12 mouse cellular contexts compared by ENCODE assay signal in genomic region chr5:43149559-43149958, GRCm38 (mm10).
DNase-seq lines count a peak whose midpoint lies in the region; TF ChIP-seq lines count a peak whose summit lies in the region.
"Had no signal": no experiment of that assay in that cellular context is flagged by ENCODE, and none has a peak within 500 bp of the region (broad histone marks: within the 10 kb centered on the region; RNA-seq: fewer than 3 reads in every experiment).

No protein-coding gene starts in this region.

- H3K4me1 ChIP-seq in kidney, adult 2 months (ENCODE audit: control insufficient read depth, insufficient read depth, low read length) = peaks cover 7% of the 10 kb centered on the region; the same call in 1 of the 2 replicates
- peaks cover 4% of the 10 kb centered on the region for H3K4me1 ChIP-seq in cerebellum, adult 2 months (ENCODE audit: control insufficient read depth, insufficient read depth, low read length)

- DNase-seq in adrenal gland, adult (ENCODE audit: inconsistent age in 2 of 2, low spot score in 1 of 2) = peak; percentile 48 to 70
- DNase-seq in adrenal gland, adult 8-10 months = no peak
- peak; percentile 48 for DNase-seq in kidney, adult 2 months
- DNase-seq in kidney, adult 9 months = no peak
- DNase-seq in cerebellum, adult 2 months = peak; percentile 31 to 69
- peak; percentile 3 for DNase-seq in forelimb bud, embryonic 11.5 days (ENCODE audit: low read depth, low spot score)
- no peak for DNase-seq in right cerebral cortex, postnatal 14 days
- DNase-seq in frontal cortex, postnatal 36 days (ENCODE audit: low spot score in 2 of 2) = no peak
- DNase-seq: heart, postnatal 36 days; layer of hippocampus, postnatal 36 days; liver; right cerebral cortex, postnatal 25 days had no signal

- H3K27me3 ChIP-seq in kidney, adult 2 months (replicated peaks; ENCODE audit: control insufficient read depth, insufficient read depth, low read length) = no peaks in the 10 kb centered on the region
- H3K27me3 ChIP-seq in cerebellum, adult 2 months (ENCODE audit: control insufficient read depth, insufficient read depth, low read length) = no peaks in the 10 kb centered on the region

- TF ChIP-seq POLR2A in kidney, adult 2 months (IDR thresholded peaks at IDR 0.05; ENCODE audit: low read depth, low read length) = no peak
- no peak for TF ChIP-seq POLR2A in cerebellum, adult 2 months (IDR thresholded peaks at IDR 0.05; ENCODE audit: borderline replicate concordance, insufficient read depth, low read length)

- WGBS in kidney, adult 2 months = 61% methylated on average over 4 of the region's 4 CpGs
- 40% methylated on average over 4 of the region's 4 CpGs for WGBS in cerebellum, adult 2 months

- no peak for TF ChIP-seq CTCF in kidney, adult 2 months (conservative IDR thresholded peaks at IDR 0.05; ENCODE audit: insufficient read depth, insufficient read length, low read depth, low read length)
- TF ChIP-seq CTCF in cerebellum, adult 2 months (IDR thresholded peaks at IDR 0.05; ENCODE audit: borderline replicate concordance, insufficient read depth, low read depth, low read length) = no peak

- no peak overlapping the region for H3K4me3 ChIP-seq in kidney, adult 2 months (ENCODE audit: insufficient read depth, low read depth, low read length)
- no peak overlapping the region for H3K4me3 ChIP-seq in cerebellum, adult 2 months (replicated peaks; ENCODE audit: insufficient read depth, low read depth, low read length)

- no peak overlapping the region for H3K27ac ChIP-seq in kidney, adult 2 months (ENCODE audit: insufficient read depth, low read depth, low read length)
- no peak overlapping the region for H3K27ac ChIP-seq in cerebellum, adult 2 months (ENCODE audit: insufficient read depth, low read length)

- no peaks in the 10 kb centered on the region for H3K36me3 ChIP-seq in kidney, adult 2 months (ENCODE audit: control insufficient read depth, insufficient read depth, low read length)

Comparison
In these comparisons a context has a peak if more than half of its experiments do, and no peak if none do; other contexts are left out.
1. DNase-seq: peak in adrenal gland, adult (2 of 2), kidney, adult 2 months (single experiment), cerebellum, adult 2 months (2 of 2) and forelimb bud, embryonic 11.5 days (single experiment); none in adrenal gland, adult 8-10 months (single experiment), kidney, adult 9 months (single experiment), right cerebral cortex, postnatal 14 days (single experiment) and frontal cortex, postnatal 36 days (0 of 2).